Mouse (Mus musculus): ENCODE results near the gene Tmem25.
"Not testable (repeated sequence)": the region's sequence is repeated elsewhere in the genome, so short reads cannot be mapped to it uniquely, and the experiment has no call there.

Gene Tmem25

GRCm38 (mm10) chr9:44772392-44772749 lies 26.7 kb downstream of the Tmem25 start:
- no peak for DNase-seq

GRCm38 (mm10) chr9:44771376-44771775 lies 27.7 kb downstream of the Tmem25 start:
- DNase-seq, result no peak

GRCm38 (mm10) chr9:44768029-44768394 lies 31.1 kb downstream of the Tmem25 start:
- DNase-seq, result not testable (repeated sequence)

DNA sequence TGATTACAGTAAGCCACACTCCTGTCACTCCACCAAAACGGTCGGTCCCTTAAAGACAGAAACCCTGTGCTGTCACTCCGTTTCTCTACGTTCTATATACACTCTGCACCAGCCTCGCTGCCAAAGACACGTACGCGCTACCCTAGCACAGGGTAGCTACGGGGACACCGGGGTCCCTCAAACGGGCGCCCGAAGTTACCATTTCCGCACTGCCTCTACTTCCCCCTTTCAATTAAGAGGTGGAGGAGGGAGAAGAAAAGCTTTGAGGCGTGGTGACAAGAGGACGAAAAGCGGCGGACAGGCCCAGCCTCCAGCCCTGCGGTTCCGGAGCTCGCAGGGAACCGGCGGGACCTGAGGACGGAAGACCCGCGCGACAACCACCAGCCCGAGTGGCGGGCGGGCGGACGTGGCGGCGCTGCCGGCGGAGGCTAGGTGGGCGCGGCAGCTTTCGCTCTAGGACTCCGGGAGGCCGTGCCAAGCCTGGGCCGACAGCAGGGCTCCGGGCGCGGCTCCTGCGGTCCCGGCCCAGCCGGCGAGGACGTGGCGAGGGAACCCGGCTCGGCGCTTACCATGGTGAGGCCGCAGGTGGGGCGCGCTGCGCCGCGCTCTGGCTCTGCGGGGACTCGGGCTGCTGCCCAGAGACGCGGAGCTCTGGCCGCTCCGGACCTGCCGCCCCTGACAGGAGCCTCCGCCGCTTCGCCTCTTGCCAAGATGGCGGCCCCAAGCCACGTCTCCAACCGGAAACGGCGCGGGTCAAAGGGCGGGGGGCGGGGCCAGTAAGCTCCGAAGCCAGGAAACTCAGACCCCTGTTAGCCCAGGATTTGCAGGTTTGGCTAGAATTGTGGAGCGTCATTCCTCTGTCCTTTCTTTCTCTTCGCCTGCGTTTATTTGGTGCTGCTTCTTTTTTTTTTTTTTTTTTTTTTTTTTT lies 31.7 kb downstream of the Tmem25 start, which contains the start of the genes Arcn1 and Ift46:
Gene Arcn1 (minus strand): TSS at position 745 of the 928 bp plus-strand sequence.
Gene Ift46 (plus strand): TSS at position 808 of the 928 bp plus-strand sequence.
- DNase-seq, result peak; percentile 84

- DNase-seq, result no peak
Measured at GRCm38 (mm10) chr9:44760873-44761272, 38.2 kb downstream of the Tmem25 start.

GRCm38 (mm10) chr9:44748473-44748872 lies 50.6 kb downstream of the Tmem25 start:
- peak; percentile 44 for DNase-seq

- no peak for DNase-seq
Measured at GRCm38 (mm10) chr9:44747341-44747740, 51.8 kb downstream of the Tmem25 start.

GRCm38 (mm10) chr9:44746666-44747065 lies 52.4 kb downstream of the Tmem25 start:
- no peak for DNase-seq

- DNase-seq, result no peak
Measured at GRCm38 (mm10) chr9:44745371-44745770, 53.7 kb downstream of the Tmem25 start.
